Mouse (Mus musculus) retina, postnatal 7 days (tissue): ENCODE results near the gene Dkk2.

Experiments
- DNase-seq: peaks from one replicate; pipeline ENCODE4 v3.0.0-alpha.2; 2012; ENCODE audit warnings: low read depth, low spot score

The Dkk2 gene

DNA sequence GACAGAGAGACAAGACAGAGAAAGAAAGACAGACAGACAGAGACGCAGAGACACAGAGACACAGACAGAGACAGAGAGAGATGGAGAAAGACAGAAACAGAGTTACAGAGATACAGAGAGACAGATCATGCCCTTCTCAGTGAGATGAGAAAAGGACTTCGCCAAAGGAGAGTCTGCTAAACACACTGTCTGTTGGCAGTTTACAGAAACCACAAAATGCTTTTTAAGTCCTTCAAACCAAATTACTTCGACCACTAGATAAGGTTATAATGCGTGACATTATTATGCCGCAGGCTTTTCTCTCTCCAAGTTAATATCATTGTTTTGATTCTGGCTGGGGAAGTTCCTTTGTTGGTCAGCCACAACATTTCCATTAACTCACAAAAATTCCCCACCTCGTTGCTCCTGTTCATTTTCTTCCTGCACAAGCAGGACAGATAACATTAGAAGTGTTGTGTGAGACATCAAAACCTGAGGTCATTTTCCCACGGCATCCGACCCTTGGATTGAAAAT lies 40.2 kb downstream of the Dkk2 start:
- no peak for DNase-seq

DNA sequence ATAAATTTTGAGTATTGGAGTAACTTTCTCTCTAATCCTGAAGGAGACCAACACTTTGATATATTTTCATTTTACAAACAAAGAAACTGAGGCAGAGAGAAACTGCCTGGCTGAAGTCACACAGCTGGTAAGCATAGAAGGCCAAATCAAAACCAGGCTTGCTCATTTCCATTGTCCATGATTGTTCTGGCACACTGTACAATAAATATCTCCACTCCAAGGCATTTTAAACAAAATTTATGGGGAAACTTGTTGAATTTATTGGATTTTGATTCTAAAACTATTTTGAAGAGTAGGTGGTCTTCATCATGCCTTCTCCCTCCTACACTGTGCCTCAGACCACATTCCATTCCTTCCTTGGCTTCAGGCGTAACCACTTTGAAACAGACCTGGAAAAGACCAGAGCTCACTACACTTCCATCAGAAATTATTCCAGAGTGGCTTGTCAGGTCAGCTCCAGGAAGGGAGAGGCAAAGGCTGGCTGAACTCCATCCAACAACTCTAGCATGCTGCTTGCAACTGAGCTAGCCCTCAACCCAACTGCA lies 44.7 kb downstream of the Dkk2 start:
- no peak for DNase-seq

DNA sequence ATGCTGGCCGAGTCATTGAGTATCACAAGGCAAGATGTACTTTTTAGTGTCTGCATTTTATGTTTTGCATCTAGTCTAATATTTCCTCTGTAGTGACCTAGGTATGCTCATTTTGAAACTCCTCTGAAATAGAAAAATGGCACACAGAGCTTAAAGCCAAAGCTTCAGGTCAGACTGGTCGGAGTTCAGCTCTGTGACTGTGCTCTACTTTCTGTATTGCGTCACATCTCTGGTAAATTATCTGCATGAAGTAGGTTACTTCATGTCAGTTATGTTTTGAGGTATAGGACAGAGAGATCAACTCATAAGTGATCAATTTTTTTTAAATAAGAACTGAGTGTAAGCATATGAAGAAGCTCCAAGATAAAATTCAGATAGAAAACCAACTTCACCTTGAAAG lies 45.7 kb downstream of the Dkk2 start:
- DNase-seq, result no peak

DNA sequence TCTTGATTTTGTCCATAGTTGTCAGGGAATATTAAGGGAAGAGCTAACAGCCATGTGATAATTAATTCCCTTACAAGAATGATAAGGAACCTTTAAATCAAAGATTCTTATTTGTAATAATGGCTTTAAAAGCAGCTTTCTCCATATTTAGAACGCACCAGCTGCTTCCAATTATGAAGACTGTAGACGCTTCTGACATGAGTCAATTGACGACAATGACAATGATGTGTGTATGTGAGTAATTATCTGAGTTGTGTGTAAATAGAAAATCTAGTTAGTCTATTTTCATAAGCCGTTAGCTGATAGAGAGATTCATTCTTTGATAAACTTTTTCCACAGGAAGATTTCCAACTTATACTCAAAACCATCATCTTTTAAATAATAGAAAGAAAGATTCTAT lies 46.8 kb downstream of the Dkk2 start:
- DNase-seq, result no peak

DNA sequence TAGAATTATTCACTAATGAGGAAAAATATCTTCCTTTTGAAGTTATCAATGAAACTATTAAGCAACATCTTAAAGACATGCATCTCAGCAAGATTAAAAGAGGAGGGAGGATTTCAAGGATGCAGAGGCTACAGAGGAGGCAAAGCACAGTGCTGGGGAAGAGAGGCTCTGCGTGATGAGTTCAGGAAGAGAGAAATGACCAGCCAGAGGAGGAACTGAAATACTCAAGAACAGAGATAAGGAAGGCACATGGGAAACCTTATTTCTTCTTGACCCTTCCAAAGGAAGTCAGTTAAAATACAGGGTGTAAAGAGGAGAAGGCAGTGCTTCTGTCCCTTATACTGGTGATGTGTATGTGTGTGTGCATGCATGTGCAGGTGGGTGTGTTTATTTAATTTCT lies 49.4 kb downstream of the Dkk2 start:
- no peak for DNase-seq

DNA sequence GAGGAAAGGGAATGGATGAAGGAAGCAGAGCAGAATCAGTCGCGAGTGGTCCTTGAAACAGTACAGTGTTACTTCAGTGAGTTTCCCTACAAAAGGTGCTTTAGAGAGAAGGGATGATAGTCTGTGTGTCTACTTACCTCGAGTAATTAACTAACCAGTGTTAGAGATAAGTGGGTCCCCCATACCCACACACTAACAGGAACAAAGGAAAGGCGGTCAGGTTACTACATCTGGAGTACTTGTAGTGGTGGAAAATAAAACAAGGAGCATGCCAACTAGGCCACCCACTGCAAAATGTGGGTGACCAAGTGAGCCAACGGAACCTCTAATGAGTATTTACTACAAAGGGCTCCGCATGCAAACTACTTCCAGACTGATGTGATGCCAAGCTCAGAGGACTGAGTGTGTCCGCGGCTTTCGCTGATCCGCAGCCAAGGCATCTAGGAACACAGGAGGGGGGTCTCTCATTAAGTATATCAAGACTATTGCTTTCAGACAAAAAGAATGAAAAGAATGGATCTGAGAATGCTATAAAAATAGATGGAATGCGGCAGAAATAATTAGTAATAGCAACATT lies 52.8 kb downstream of the Dkk2 start:
- peak; percentile 4 for DNase-seq

DNA sequence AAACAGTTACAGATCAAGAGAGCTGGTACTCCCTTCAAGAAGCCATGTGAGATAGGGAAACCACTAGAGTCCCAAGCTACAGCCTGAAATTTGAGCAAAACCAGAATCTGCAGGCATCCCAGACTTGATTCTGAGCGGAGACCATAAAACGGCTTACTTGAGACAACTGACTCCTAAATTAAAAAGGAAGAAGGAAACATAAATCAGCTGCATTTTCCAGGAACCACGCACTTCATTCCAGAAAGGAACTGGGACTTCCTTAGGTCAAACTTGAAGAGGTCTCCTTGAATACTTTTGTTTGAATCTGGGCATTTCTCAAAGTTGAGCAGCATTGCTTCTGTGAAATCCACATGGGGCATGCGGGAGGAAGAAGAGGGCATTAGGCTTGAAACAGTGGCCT lies 55.9 kb downstream of the Dkk2 start:
- DNase-seq, result no peak

DNA sequence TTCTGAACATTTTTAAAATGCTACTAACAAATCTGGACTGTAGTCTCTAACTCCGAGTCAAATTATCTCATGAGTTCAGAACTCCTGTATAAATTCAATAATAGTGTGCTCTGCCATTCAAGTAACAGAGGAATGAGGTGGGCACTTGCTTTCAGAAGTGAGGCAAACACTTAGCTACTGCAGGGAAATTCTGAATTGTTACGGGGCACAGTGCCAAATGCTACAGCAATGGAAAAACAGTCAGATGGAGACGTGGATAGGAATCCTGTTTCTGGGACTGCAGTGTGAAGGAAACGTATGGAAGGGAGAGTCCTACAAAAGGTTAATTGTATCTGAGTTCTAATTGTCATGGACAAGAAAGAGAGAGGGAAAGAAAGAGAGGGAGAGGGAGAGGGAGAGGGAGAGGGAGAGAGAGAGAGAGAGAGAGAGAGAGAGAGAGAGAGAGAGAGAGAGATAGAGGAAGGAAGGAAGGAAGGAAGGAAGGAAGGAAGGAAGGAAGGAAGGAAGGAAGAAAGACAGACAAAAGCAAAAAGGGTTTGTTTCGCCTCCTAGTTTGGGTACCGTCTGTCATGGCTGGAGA lies 64.4 kb downstream of the Dkk2 start:
- DNase-seq, result no peak

DNA sequence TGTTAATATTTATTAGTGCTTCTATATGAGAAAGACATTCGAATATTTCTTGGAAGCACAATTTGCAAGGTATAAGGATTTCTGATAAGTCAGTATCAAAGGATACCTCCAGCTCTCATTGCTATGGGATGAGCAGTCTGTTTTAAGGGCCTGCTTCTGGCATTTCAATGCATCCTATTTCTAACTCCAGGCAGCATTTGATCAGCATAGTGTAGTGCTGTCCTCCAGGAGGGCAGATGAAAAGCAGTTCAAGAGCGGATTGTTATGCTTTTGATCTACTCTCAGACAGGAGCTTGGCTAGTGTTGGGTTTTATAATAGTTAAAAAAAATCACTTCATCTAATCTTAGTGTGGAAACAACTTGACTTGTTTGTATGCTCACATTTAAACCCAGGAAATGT lies 73.7 kb downstream of the Dkk2 start:
- no peak for DNase-seq

DNA sequence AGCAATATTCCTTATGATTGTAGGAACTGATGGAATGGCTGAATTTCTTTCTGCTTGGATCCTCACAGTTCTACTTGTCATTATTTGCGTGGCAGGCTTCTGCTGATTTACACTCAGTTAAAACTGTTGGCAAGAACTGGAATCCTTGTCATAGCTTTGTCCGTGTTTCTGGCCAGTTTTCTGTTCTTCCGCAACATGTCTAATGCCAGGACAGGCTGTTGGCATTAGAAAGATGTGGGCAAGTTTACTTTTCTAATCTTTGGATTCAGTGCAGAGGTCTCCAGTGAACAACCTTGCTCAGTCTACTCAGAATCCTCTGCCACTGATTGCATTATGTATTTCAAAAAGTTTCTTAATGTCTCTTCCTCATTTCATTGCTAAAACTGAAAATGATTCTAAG lies 83.8 kb downstream of the Dkk2 start:
- DNase-seq, result no peak

DNA sequence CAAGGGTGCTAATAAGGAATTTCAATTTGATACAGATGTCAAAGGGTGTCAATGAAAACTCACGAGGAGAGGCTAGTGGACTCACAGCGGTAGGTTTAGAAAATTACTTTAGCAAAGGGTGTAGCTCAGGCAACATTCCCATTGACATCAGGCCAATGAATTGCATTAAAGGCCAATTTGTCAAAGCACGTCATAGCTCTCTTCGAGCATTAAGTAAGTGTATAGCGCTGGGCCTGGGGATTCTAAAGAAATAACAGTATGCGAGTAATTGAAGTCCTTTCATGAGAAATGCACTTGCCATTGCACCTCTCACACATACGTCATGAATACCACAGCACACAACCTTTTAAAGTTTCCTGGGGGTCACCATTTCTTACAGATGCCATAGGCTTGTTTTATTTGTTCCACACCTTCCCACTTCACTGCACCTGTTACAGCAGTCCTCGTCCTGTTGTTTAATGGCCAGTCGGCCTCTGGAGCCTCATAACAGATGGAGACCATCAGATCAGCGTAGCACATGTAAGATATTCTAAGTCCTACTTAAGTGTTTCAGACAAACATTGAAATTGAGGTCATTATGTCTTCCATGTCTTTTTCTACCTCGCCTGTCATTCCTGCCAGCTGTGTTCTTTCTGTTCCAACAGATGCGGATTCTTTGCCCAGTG lies 101.9 kb downstream of the Dkk2 start:
- no peak for DNase-seq

DNA sequence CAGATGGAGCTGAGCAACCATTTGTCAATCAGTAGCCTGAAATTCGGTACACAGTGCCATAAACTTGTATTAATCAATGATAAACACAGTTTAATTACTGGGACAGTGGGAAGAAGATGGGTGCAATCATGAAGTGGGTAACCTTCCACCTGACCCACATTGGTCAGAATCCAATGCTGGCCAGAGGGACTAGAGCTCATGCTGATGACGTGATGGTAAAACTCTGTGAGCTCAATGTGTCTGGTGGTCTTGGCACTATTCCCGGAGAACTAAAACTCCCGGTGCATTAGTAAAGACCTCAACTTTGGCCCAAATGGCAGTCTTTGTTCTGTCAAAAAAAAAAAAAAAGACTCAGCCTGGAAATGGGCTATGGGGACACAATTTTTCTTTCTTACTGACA lies 116.9 kb downstream of the Dkk2 start:
- DNase-seq, result no peak

DNA sequence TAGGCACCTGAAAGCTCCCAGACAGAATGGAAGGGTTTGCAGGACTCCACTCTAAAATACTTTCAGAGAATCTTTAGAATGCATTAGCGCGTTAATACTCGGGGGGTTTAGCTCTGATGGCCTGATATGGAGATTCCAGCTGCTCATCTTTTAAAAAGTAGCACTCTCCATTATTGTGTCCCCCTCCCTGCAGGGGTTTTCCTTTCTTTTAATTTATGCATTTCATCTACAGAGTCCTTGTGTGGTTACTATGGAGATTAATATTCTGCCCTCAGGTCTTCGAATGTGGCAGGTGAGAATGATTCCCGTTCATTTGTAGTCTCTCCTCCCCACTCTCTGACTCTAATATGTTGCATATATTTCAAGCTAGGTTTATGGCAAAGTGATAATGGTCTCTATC lies 117.6 kb downstream of the Dkk2 start:
- DNase-seq, result no peak

DNA sequence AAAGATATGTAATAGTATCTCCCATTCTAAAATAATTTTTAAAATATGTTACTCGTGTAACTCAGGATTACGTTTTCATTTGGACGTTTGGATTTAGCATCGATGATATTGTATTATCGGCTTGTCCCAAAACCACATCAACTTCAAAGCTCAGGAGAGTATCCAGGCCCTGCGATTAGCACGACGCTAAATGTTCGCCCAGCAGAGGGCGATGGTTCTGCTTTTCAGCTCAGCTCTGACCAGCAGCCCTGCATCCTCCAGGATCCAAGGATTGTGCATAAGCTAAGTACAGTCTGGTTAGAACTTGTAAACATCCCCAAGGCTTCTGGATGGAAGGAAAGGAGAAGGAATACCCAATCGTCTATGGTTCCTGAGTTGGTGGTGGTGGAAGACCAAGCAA lies 122.4 kb downstream of the Dkk2 start:
- DNase-seq, result peak; percentile 4

DNA sequence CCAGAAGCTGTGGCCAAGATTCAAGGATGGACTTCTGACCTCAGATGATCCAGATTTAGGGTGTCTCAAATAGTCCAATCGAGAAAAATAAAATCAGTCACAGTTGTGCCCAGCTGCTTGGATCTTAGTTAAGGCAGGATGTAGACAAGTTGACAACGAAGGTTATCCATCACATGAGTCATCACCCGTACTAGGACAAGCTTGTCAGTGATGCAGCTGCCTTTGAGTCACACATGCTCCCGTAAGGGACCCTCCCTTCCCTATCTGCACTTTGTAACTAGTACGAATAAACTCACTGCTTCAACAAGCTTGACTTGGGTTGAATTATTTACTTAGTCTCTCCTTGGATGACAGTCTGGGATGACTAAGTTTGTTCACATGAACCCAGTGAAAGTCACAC lies 126.2 kb downstream of the Dkk2 start:
- DNase-seq, result no peak

DNA sequence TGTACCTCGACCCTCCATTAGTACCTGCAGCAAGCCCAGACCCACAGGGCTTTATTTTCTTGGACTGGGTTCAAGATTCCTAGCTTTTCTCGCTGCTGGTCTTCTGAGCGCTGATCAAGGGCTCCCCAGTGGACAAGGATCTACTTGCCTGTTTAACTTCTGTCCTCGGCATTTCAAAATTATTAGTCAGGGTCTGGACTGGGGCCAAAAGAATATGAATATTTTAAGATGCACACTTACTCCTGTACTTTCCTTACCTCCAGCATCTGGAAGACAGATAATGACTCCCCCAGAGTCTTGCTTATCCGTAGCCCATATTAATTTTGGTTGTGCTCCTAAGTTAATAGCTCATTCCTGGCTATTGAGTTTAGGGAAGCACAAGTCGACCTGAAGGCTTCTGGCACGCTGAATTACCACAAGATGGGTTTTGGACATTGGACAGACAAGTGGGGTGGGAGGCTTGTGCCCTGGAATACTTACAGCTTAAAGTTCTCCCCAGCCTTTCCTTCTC lies 134.9 kb downstream of the Dkk2 start:
- no peak for DNase-seq

DNA sequence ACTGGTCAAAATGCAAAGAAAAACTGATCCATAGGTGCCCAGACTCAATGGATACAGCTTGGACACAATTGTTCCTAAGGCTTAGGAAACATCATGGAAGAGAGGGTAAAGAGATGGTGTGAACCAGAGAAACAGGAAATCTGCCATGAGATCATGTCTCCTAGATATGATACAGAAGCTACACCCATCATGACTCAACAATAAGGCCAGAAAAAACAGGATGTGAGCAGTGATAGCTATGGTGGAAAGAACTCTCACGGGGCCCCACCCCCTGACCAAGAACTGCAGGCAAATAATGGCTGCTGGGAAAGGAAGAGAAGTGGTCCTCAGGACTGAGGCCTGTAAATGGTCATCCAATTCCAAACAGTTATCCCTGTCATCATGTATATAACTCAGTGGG lies 142.5 kb downstream of the Dkk2 start:
- no peak for DNase-seq
